Mouse (Mus musculus) heart, postnatal 14 days (tissue): Measurements from ENCODE around the gene Prr5l. TPM values are rescaled to one million over a fixed set of nuclear protein-coding genes. Genes with fewer than 3 reads are reported as not detected.

Experiments used
- DNase-seq, 2 experiments: peaks; one replicate each; pipeline ENCODE4 v3.0.0; 2021 to 2022
- intact Hi-C: fragments of 180-260 bp; cut with DNase I; formaldehyde crosslinking; loops from one replicate; pipeline ENCODE4 v1.15.1; 2025
- total RNA-seq, 2 experiments: library from RNA; stranded (reverse); gene quantifications; 2 replicates each; pipeline ENCODE4 v1.2.3; 2021

Gene Prr5l
- total RNA-seq, 2 experiments from 2014 or later = 2.9 to 3.8 TPM

DNA sequence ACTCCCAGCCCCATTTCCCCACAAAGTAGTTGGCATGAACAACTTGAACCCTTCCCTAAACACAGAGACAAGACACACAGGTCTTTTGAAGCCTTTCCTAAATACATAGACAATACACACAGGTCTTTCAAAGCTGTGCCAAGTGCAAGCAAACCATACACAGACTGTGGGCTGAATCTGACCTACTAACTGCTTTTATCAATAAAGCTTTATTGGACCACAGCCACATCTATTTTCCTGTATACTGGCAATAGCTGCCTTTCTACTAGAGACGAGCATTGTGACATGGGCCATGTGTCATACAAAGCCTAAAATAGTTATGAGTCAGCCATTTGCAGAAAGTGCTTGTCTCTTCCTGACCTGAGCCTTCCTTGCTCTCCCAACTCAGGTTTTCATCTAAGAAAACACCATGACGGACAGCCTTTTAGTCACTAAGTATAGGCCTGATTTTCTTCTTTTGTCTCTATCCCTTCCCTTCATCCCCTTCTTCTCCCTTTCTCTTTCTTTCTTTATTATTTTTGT lies 56.6 kb downstream of the Prr5l start:
- intact Hi-C loops = loop anchor here (2.0 to 5.0 kb wide), 2 partner anchors 29 to 129 kb away; no protein-coding TSS in a partner anchor
- no peak for DNase-seq

DNA sequence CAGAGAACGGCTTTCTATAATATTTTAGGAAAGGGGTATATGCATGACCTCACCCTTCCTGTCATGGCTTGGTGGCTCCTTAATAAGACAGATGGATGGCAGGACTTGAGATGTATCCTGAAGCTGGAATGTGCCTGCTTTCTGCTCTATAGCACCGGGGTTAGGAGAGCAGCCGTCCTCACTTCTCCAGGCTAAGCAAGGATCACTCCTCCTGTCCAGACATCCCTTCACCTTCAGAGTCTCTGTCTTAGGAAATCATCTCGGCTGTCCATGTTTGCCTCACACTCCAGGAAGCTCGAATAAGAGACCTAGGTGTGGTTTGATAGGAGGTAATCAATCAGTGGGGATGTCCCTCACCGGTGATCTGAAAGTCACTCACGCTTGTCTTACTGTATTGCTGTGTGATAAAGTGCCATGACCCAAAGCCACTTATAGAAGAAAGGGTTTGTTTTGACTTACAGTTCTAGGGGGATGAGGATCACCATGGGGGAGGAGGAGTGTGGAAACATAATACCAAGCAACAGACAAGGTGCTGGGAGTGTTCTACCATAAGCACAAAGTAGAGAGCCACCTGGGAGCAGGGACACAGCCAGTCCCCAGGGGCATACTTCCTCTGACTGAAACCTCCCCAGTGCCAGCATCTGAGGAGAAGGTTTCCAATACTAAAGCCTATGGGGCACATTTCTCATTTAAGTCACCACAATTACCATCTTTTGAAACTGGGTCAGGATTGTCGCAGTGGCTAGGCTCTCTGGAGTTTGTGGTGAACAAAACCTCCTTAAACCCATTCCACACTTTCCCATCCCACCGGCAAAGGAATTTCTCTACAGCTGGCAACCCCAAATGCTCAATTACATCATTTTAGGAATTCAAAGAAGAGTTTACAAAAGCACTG lies 57.4 kb downstream of the Prr5l start:
- DNase-seq = no peak
- intact Hi-C loops = loop anchor here (2.0 to 5.0 kb wide), 2 partner anchors 29 to 128 kb away; no protein-coding TSS in a partner anchor

DNA sequence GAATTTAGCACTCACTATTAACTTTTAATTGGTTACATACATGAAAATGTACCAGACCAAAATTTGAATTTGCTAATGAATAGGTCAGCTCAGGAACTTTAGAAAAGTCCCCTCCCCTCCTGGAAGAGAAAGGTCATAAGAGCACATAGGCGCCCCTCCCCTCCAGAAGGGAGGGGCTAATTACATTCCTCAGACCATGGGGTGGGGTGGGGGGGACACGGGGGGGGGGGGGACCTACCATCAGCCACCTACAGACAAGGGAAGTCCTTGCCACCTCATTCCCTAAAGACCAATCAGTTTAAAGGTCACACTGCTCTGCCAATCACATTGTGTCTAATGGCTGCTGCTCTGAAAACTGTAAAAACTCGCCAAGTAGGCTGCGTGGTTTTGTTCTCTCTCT lies 59.0 kb downstream of the Prr5l start:
- intact Hi-C loops = no loop called here
- DNase-seq = no peak

DNA sequence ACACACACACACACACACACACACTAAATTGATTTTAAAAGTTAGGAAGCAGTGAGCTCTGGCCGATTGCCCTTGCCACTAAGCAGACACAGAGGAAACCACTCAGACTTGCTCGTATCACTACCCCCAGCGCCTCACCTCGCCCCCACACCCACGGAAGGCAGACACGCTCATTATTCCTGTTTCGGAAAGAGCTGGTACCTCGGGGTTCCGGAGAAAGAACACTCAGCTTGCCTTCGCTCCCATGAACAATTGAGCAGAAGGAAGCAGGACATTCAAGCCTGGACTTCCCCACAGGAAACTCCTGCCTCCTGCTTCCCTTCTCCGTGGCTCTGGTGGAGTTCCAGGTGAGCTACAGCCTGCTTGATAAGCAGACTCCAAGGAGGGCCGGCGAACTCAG lies 60.0 kb downstream of the Prr5l start:
- intact Hi-C loops = no loop called here

DNA sequence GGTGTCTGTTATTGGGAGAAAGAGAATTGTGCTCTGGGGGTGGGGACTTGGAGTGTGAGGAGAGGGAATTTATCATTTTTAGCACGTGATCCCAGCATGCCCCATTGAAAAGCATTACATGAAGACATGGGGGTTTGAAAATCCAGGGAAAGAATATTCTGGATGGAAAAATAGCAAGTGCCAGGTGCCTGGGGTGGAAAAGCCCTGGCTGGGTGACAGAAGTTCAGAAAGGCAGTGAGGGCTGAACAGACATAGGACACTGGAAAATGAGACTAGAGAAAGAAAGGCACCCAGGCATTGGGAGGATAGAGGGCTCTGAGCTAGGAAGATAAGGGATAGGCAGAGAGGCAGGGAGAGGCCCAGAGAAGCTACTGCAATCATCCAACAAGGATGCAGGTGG lies 62.0 kb downstream of the Prr5l start:
- intact Hi-C loops = no loop called here
- DNase-seq = no peak

More for the DNA sequence above, 60.0 kb downstream of the Prr5l start:
- DNase-seq = peak; percentile 26 to 29

DNA sequence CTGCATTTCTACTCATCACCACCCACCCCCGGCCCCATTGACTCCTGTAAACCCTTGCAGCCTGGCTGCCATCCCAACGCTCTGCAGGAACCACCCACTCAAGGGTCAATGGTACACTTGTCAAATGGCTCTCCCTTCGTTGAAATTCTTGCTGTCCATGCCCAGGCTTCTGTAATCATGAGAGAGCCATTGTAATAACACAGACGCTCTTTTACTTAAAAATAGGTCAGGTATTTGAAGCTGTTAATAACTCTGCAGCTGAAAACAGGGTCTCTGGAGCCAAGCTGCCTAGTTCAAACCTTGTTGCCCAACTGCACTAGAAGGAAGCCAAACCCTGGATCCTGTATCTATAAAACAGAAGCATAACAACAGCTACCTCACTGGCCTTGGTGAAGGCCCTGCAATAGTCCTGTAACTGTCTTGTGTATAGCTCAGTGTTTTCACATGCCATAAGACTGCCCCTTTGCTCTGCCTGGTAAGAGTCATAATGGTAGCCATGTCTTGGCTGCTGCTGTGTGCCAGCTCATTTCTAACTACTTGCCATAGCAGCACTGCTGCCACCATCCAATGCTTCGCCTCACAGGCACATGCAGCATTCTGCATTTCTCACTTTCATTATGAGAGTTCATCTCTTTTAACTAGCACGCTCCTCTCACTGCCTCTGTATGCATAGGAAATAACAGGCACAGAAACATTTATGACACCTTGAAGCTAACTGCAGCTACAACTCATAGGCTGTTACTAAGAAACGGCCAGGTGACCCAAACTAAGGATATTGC lies 63.7 kb downstream of the Prr5l start:
- intact Hi-C loops = no loop called here

DNA sequence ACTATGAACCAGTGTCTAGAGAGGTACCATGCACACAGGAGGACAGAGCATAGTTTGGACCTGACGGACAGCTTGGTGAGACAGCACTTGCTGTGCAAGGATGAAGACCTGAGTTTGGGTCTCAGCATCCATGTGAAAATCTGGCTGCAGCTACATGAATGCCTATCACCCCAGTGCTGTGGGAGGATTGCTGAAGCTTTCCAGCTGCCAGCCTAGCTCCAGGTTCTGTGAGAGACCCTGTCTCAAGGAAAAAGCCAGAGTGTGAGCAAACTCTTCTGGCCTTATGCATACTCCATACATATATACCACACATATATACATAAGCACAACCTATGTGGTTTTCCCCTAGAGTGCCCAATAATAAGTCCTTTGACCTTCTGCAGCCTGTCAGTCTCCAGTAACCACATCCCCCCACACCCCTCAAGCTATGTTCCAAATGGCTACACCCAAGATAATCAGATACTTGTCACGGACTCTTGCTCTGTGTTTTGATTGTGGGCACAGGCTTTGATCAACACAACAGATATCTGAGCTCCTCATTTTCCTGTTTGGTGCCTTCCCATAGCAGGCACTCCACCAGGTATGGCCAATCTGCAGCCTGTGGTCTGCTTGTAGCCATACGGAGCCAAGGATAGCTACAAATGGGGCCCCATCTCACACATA lies 66.0 kb downstream of the Prr5l start:
- DNase-seq = no peak
- intact Hi-C loops = no loop called here

More for the DNA sequence above, 63.7 kb downstream of the Prr5l start:
- no peak for DNase-seq

DNA sequence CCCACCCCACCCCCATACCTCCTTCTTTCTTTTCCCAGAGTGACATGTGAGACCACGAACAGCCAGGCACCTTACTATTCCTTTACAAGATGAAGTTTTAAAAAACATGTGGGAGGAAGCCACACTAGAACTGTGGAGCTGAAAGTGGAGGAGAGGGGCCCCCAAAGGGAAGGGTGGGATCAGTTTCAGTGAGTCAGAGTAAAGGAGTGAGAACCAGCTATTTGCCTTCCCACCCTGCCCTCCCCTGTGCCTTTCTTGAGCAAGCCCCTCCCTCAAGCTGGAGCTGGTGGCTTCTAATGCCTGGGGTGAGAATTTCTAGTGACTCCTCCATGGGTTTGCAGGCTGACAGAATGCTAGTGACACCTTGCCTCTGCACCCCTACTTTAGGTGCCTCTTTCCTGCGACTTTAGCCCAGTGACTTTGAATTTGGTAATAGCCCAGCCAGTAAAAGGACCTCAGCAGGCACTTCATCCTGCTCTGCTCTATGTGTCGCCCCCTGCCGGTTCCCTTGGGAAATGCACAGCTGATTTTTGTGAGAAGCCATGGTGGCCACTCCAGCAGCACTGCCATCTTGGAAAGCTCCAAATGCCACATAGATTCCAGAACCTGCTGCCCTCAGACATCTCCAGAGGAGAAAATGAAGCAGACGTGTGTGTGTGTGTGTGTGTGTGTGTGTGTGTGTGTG lies 67.4 kb downstream of the Prr5l start:
- DNase-seq = peak in 1 of 2 experiments; percentile 32
- intact Hi-C loops = no loop called here

DNA sequence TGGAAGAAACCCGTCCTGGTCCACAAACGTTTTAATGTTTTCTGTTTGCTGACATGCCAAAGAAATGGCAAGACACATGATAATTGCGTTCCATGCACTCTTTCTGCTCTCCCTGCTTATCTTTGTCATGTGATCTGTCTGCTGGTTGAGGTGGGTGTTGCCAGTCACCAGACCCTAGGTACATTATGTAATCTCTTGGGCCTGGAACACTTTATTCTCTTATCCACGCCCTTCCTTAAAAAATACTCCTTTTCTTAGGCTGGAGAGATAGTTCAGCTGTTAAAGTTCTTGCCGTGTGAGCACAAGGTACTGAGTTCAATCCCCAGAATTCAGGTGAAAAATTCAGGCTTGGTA lies 68.6 kb downstream of the Prr5l start:
- DNase-seq = no peak
- intact Hi-C loops = no loop called here

DNA sequence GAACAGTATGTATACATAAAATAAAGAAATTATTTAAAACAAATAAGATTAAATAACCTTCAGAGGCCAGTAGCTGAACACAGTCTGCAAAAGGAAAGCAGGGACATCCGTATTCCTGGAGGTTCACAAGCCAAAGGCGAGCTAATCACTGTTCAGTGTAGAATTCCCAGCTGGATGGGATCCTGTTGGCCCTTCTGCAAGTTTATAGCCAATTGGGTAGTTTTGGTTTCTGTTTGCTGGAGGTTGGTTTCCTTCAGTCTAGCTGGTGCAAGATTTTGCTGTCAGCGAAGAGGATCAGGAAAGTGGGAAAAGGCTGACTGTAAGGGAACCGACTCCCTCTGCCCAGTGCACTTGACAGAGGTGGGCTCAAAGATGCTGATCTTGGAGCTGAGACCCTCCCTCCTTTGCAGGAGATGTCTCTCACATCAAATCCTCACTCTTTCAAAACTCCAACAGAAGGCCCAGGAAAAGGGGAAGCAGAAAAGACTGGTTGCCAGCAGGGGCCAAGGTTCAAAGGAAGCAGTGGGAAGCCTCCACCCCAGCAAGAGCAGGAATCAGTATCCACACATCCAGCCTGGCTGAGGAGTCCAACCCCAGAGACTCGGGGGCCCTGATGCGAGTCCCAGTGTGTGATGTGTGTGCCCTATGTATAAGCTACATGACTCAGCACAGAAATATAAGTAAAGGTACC lies 69.1 kb downstream of the Prr5l start:
- no peak for DNase-seq
- intact Hi-C loops = no loop called here

DNA sequence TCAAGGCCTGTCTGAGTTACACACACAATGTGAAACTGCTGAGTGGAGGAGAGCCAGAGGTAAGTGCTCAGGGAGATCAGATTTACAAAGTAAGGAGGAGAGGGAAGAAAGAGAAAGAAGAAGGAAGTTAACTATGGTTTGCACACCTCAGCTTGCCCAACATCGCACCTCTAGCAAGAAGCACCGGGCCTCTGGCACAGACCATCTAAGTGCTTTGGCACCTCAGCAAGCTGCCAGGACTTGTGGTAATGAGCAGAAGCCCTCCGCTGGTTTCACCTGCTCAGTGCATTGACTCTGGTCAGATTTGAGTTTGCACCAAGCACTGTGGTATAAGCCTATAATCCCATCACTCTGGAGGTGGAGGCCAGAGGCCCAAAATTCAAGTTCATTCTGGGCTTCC lies 70.9 kb downstream of the Prr5l start:
- DNase-seq = no peak
- intact Hi-C loops = no loop called here

DNA sequence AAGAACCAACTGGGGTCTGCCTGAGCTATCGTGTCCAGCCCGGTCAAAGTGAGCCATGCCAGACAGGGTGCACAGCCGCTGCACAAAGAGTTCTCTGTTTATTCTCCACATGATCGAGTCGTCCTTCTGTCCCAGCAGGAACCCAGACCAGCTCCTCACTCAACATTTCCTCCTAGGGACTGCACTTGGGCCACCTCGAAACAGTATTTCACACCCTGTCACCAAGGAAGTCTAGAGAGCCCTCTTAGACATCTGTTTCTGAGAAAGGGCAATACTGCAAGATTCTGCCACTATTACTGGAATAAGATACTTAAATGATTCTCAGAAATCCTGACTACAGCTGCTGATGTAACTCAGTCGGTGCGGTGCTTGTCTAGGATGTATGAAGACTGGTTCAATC lies 72.1 kb downstream of the Prr5l start:
- intact Hi-C loops = no loop called here
- no peak for DNase-seq

DNA sequence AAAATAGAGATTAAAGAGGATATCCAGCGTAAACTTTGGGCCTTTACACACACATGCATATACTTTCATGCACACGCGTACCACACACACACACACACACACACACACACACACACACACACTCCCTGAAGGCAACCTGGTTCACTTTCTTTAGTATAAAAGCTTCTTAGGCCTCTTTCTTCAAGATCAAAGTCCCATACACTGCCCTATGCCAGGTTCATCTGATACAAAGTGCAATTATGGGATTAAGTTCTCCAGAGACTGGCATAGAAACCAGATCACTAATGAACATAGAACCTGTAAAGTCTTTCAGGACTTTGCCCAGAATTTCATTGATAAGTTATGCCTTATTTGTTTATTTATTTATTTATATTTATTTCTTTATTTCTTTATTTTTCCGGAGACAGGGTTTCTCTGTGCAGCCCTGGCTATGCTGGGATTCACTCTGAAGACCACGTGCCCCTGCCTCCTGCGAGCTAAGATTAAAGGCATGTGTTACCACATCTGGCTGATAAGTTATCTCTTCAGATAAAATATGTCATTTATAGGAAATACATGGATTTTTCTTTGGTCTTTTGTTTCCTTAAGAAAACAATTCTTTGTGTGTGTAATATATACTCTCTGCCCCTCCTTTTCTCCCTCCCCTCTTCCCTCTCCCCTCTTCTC lies 73.1 kb downstream of the Prr5l start:
- intact Hi-C loops = no loop called here
- no peak for DNase-seq

DNA sequence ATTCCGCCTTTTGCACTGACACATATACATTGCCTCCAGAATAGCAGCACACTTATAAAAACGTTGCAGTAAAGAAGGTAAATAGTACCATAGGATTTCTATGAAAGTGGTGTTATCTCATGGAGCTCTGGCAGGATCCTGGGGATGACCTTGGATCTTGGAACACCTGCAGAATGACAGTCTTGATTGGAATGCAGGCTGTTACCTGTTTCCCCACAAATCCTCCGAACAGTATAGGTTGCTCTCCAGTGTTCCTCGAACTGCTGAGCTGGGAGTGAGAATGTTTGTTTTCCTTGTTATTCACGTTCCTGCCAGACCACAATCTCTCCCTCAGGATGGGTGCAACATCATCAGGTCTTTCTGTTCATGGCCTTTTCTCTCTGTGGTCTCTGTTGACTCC lies 75.1 kb downstream of the Prr5l start:
- DNase-seq = no peak
- intact Hi-C loops = no loop called here

DNA sequence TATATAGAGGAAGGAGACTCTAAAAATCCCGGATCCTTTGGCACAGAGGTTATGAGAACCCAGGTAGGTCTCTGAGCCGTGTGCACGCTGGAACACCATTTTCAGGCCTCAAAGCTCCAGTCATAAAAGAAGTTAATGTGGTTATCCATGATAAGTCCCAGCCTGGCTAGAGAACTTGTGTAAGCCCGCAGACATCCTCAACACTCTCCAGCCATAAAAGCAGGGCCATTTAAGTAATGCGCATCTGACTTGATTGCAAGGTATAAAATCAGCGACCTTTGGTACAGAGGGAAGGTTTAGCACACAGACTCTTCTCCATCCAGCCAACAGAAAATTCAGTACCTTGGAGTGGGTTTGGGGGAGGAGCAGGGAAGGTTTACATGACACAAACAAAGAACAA lies 80.6 kb downstream of the Prr5l start:
- intact Hi-C loops = no loop called here
- DNase-seq = no peak

DNA sequence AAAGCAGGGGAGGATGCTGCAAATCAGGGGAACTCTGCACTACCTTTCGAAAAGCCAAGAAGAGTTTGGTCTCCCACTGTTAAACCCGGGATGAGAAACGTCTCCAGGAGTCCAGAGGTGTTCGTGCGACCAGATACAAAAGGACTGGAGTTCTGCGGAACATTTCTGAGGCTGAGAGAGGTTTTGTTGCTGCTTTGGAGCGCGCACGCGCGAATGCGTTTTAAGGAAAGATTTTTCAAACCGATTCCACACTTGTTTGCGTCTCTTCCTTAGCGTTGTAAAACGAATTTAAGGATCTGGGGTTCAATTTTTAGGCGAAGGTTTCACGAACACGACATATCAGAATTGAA lies 85.0 kb downstream of the Prr5l start:
- intact Hi-C loops = loop anchor here (2.0 to 5.0 kb wide), 3 partner anchors 29 to 81 kb away; no protein-coding TSS in a partner anchor
- DNase-seq = no peak

DNA sequence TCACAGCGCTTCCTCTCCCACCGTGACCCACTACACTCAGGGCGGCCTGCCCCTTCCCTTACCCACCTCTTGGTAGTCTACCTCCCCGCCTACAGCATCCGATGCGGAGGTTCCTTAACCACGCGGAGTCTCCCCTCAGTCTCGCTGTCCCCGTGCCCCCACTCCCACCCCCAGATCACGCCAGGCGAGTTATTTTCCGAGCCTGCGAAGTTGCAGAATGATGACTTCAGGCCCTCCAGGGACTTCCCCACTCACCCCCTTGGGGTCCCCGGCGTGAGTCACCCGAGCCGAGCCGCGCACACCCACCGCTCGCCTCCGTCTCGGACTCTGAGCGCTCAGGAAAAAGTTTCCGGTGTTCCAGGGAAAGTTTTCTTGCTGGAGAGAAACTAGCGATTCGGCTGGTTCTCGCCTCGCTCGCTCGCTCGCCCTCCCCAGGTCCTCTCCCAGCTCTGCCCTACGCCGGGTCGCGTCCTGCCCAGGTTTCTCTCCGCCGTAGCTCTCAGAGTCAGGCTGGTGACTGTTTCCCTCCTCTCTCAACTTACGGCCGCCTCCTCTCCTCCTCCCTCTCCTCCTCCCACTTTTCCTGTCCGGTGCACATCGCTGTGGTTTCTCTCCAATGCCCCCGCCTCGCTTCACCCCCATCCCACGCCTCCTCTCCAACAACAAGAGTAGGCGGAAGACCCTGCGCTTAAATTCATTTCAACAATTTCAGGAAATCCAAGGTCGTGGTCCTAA lies 85.5 kb downstream of the Prr5l start:
- peak; percentile 30 to 43 for DNase-seq

More for the DNA sequence above, 85.5 kb downstream of the Prr5l start:
- intact Hi-C loops = loop anchor here (2.0 to 5.0 kb wide), 3 partner anchors 29 to 80 kb away; no protein-coding TSS in a partner anchor
